Mouse (Mus musculus) embryonic stem cell, embryonic (primary cell): Measurements from ENCODE around the gene E130116L18Rik.
"Not testable (repeated sequence)": the region's sequence is repeated elsewhere in the genome, so short reads cannot be mapped to it uniquely, and the experiment has no call there.

Experiments used
- CTCF ChIA-PET, 4 experiments: fragments of 300-600 bp in 2 of 4; fragments of 350-600 bp in 2 of 4; sonication (Branson Sonifier 250); formaldehyde crosslinking; loops; one replicate each; lab custom pipeline; 2022; ENCODE audit warnings: inconsistent platforms in 2 of 4; lab: Charles Lee
- POLR2A ChIA-PET, 4 experiments: fragments of 300-600 bp in 2 of 4; fragments of 350-600 bp in 2 of 4; sonication (Branson Sonifier 250); formaldehyde crosslinking; loops; one replicate each; lab custom pipeline; 2022; ENCODE audit warnings: antibody characterized with exemption in 4 of 4, inconsistent platforms in 1 of 4; lab: Charles Lee

E130116L18Rik gene

GRCm38 (mm10) chr5:25222752-25223702 is at the start of gene E130116L18Rik:
E130116L18Rik (minus strand) TSS chr5:25223153.
- ChIA-PET CTCF (interaction anchor here in 1 of 4 experiments (0.6 to 0.7 kb wide), 2 partner anchors 213 to 920 kb away, joined by 3 to 15 read pairs; no protein-coding TSS in a partner anchor), POLR2A (interaction anchor here in 3 of 4 experiments (0.6 to 1.6 kb wide), 9 partner anchors 29 to 466 kb away, joined by 3 to 6 read pairs (median 3); partner anchors contain the start of genes Kmt2c (in 1 of the 3) and Rheb (in 1 of the 3))

DNA sequence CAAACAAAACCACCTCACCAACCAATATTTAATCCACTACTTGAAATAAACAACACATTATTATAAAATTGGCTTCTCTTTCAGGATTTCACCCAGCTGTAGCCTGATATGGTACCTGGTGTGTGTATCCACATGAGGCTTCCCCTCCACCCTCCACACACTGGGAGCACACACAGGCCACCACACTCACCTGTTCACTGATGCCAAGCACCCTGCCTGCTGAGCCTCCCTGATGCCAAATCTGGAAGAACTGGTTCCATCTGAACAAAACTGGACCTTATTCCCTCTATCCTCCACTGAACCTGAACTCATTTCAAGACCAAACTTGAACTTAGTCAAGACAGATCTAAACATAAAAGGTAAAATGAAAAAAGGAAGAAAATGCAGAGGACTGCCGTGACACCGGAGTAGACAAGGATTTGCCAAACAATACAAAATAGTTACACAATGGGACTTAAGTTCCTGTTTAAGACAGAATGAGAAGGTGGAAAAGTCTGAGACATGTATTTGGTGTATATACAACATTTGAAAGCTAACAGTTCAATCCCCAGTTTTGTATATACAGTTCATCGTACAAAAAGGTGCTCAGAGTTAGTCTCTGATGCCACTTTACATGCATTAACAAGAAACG is 45.4 kb upstream of the E130116L18Rik start:
- CTCF ChIA-PET = interaction anchor here in 1 of 4 experiments (1.4 kb wide), 1 partner anchor 152 kb away, joined by 4 read pairs; no protein-coding TSS in a partner anchor
- POLR2A ChIA-PET = no interaction called here

DNA sequence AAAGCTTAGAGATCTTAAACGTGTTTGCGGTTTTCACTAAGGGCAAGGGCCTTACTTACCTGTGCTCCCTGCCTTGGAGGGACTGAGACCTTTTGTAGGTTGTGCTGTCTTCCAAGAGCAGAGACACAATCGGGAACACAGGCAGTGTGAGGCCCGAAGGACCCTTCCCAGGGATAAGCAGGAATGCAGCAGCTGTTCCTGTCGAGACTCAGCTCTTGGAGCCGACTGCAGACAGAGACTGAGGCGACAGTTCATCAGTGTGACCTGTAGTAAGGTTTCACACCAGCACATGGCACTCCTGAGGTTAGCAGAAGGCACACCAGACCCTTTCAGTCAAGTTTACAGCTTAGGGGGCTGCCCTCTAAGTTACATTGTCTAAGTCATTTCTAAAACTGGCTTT is 39.3 kb upstream of the E130116L18Rik start:
- CTCF ChIA-PET = no interaction called here
- POLR2A ChIA-PET = interaction anchor here in 3 of 4 experiments (0.8 to 1.6 kb wide), 4 partner anchors 12 to 15 kb away, joined by 3 to 6 read pairs (median 3); no protein-coding TSS in a partner anchor

GRCm38 (mm10) chr5:25261452-25261851 is 38.5 kb upstream of the E130116L18Rik start:
- ChIA-PET CTCF (interaction anchor here in 1 of 4 experiments (0.5 kb wide), 1 partner anchor 175 kb away, joined by 4 read pairs; no protein-coding TSS in a partner anchor), POLR2A (interaction anchor here in 2 of 4 experiments (0.6 to 1.6 kb wide), 4 partner anchors 11 to 358 kb away, joined by 3 to 6 read pairs (median 3); no protein-coding TSS in a partner anchor)

GRCm38 (mm10) chr5:25256686-25257085 is 33.7 kb upstream of the E130116L18Rik start:
- ChIA-PET POLR2A (no interaction called here), CTCF (no interaction called here)

GRCm38 (mm10) chr5:25254491-25254890 is 31.5 kb upstream of the E130116L18Rik start:
- ChIA-PET CTCF (interaction anchor here in 1 of 4 experiments (0.7 kb wide), 1 partner anchor 565 kb away, joined by 3 read pairs; no protein-coding TSS in a partner anchor), POLR2A (interaction anchor here in 1 of 4 experiments (1.3 kb wide), 1 partner anchor 13 kb away, joined by 4 read pairs; no protein-coding TSS in a partner anchor)

DNA sequence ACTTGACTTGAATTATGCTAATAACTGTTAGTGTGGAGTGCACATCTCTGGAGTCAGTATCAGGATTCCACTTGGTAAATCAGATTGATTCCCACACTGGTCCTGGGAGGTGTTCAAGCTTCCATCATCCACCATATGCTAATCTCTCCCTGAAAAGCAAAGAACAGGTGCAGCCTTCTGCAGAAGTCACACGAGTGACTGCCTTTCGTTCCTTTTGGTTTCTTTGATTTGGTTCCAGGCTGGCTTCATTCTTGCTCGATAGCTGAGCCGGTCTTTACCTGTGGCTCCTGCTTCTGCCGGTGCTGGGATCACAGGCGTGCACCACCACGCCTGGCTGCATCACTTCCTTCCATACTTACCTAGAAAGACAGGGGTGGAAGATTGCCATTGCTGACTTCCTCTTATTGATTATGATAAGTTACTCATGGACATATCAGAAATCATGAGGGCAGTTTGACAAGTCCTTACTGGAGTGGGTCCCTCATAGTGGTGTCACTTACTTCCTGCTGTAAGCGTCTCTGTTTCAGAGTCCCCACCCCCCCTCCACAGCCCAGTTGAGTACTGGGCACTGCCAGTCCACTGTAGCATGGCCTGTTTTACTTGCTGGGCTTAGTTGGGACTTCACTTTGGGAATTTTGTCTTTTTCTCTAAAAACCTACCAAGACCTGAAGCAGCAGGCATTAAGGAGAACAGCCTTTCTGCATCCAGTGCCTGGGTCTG is 30.0 kb upstream of the E130116L18Rik start:
- ChIA-PET POLR2A (no interaction called here), CTCF (no interaction called here)

DNA sequence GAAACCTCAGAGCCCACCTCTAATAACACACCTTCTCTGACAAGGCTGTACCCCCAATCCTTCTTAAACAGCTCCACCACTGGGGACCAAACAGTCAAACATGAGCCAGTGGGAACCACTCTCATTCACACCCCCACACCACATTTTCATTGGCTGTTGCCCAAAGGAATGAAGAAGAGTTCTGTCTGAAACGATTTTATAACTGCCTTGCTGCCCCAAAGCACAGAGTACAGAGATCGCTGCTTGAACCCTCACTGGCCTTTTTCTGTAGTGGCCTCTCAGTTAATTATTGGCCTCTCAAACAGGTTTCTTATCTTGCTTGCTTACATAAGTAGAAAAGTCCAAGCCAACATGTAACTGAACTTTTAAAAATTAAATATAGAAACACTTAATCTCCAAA is 29.5 kb upstream of the E130116L18Rik start:
- ChIA-PET POLR2A (interaction anchor here in 1 of 4 experiments (0.6 kb wide), 1 partner anchor 30 kb away, joined by 3 read pairs; the partner anchor contains the start of gene E130116L18Rik), CTCF (no interaction called here)

GRCm38 (mm10) chr5:25247036-25247435 is 24.1 kb upstream of the E130116L18Rik start:
- ChIA-PET CTCF (no interaction called here), POLR2A (interaction anchor here in 2 of 4 experiments (0.6 to 1.0 kb wide), 3 partner anchors 16 to 237 kb away, joined by 3 read pairs; no protein-coding TSS in a partner anchor)

GRCm38 (mm10) chr5:25246473-25246865 is 23.5 kb upstream of the E130116L18Rik start:
- ChIA-PET CTCF (no interaction called here), POLR2A (interaction anchor here in 1 of 4 experiments (0.6 kb wide), 1 partner anchor 44 kb away, joined by 3 read pairs; no protein-coding TSS in a partner anchor)

DNA sequence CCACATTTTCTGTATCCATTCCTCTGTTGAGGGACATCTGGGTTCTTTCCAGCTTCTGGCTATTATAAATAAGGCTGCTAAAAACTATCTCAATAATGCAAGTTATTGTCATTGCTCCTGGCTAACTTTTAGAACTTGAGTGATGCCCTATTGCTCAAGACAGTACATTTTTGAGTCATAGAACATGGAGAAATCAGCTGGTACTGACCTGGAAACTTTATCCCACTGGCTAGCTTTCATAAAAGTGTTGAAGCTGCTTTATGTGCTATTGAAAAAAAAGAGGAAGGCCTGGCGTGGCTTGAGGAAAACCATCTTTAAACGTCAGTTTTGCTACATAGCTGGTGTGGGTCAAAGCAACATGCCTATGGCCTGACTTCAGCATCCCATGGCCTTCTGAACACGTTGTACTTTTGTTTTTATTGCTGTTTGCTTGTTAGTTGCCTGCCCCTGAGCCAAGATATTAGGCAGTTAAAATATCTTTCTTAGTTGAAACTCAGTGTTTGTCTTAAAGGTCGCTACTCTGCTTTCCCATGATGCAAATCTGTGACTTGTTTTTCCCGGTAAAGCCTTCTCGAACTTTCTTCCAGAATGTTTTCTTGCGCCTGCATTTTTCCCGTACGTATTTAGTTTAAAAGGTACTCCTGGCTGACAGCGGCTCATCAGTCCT is 23.0 kb upstream of the E130116L18Rik start:
- ChIA-PET CTCF (no interaction called here), POLR2A (interaction anchor here in 1 of 4 experiments (0.5 kb wide), 1 partner anchor 67 kb away, joined by 3 read pairs; no protein-coding TSS in a partner anchor)

DNA sequence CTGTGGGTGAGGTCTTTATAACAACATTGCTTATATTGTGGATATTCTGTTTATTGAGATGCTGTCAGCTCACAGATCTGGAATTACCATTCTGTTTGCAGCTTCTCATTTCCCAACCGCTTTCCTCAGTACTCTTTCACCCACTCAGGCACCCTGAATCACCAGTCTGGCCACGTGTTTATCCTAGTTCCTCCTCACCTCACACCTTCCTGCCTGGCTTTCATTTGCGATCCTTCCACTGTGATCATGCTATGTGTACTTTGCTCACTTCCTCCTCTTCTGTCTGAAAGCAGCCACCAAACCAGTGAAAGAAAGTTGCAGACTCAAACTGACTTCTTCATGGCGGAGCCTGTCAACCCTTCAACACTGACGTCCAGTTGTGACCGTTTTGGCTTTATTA is 20.1 kb upstream of the E130116L18Rik start:
- ChIA-PET POLR2A (no interaction called here), CTCF (no interaction called here)

DNA sequence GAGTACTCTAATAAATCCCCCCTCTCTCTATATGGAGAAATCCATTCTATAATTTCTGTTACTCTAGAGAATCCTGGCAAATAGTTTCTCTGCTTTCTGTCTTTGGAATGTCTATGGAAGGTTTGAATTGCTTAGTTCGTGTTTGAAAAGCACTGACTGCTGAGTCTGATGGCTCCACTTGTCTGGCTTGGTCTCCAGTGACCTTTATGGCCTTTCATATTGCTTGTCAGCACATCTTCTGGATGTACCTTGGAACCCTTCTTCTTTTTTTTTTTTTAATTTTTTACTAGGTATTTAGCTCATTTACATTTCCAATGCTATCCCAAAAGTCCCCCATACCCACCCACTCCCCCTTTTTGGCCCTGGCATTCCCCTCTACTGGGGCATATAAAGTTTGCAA is 1.4 kb upstream of the E130116L18Rik start:
- CTCF ChIA-PET = not testable (repeated sequence)
- POLR2A ChIA-PET = interaction anchor here in 1 of 4 experiments (0.8 kb wide), 1 partner anchor 213 kb away, joined by 3 read pairs; no protein-coding TSS in a partner anchor

DNA sequence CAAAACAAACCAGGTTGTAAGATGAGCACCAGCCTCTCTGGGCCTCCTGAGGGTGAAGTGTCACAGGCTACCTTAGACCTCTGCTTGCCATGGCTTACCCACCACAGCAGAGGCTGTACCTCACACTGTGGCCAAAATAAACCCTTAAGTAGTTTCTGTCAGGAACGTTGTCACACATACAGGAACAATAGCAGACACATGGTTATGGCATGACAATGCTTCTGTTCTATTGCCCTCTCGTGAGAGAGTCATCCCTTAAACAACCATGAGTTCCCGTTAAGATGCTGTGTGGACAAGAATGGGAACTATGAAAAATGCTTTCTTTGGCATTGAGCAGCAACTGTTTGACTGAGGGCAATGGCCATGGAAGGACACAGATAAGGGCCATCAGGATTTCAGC is 1.3 kb downstream of the E130116L18Rik start, which contains the start of gene Galnt11:
Galnt11 (plus strand) TSS at position 301 of the 400 bp plus-strand sequence.
- CTCF ChIA-PET = no interaction called here
- POLR2A ChIA-PET = interaction anchor here in 2 of 4 experiments (0.5 to 0.8 kb wide), 2 partner anchors 277 to 466 kb away, joined by 3 read pairs; partner anchors contain the start of gene Kmt2c (in 1 of the 2)

- ChIA-PET POLR2A (no interaction called here), CTCF (interaction anchor here in 1 of 4 experiments (0.7 kb wide), 1 partner anchor 30 kb away, joined by 3 read pairs; no protein-coding TSS in a partner anchor)
These were observed 7.9 kb downstream of the E130116L18Rik start for GRCm38 (mm10) chr5:25215006-25215405.

GRCm38 (mm10) chr5:25213216-25213615 is 9.7 kb downstream of the E130116L18Rik start:
- POLR2A ChIA-PET, CTCF ChIA-PET: not testable (repeated sequence)

- POLR2A ChIA-PET = no interaction called here
- CTCF ChIA-PET = no interaction called here
These were observed 11.1 kb downstream of the E130116L18Rik start for GRCm38 (mm10) chr5:25211872-25212271.
